Mouse (Mus musculus) kidney, adult 8-10 months (tissue): ENCODE data around the gene Taf9.

Experiments
- DNase-seq, 2 experiments: peaks; one replicate each; pipeline ENCODE4 v3.0.0; 2022

Taf9 gene

DNA sequence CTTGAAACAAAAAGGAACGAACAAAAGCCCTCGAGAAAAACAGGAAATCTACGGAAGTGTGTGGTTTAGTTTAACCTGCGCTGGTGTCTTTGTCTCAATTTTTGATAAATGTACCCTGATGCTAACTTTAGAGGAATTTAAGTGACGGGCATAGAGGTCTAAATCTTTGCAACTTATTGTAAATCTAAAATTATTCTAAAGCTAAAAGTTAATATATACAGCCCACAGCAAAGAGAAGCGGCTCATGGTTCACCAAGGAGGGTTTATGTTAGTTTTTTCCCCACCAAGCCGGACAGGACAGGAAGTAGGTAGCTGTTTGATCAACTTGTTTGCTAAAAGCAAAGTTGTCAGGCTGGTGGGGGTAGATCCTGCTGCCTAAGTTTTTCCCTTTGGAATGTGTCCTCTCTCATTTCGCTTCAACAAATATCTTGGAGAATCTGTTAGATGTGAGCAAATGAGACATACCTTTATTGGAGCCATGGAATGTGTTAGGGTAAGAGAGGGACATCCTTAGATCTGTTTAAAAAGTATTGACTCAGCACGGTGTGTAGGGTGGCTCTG is 18.9 kb downstream of the Taf9 start:
- no peak for DNase-seq

DNA sequence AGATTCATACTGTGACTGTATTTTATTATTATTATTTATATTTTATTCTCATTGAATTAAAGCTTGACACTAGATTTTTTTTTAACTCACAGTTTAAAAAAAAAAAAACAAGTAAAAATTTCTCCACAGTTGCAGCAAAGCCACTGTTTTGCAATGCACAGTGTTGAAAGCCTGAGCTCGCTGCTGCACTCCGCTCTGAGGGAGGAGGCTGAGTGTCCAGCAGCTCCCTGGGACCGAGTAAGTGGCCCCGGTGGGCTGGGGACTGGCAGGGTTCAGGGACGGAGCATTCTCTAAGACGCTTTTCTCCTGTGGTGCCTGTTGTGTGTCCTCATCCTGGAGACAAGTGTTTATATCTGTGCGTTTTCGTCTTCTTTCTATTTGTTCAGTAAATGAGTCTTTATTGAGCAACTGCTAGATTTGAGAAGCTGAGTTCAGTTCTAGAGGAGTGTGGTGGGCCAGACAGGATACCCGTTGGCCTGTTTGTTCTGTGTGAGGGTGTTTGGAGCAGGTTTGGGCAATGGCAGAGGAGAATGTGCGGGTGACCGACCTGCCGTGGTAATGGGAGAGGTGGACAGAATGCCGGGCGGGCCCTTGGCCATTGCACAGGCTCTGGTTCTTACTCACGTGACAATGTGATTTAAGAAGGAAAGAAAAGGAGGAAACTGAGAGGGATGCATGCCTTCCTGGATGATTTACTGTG is 24.7 kb downstream of the Taf9 start:
- no peak for DNase-seq

DNA sequence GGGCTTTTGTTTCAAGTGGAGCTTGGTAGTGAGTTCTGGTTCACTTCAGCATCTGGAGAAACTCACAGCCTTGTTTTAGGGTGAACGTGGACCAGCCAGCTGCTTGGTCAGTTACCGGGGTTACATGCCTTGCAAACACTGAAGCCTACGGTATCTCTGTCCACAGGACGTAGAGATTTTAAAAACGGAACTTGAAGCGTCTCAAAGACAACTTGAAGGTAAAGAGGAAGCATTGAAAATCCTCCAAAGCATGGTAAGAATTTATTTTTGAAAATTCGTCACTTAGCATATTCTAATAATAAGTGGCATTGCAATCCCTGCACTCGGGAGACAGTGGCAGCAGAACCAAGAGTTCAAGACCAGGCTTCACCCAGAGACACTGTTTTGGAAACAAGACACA is 30.2 kb downstream of the Taf9 start:
- DNase-seq = no peak

DNA sequence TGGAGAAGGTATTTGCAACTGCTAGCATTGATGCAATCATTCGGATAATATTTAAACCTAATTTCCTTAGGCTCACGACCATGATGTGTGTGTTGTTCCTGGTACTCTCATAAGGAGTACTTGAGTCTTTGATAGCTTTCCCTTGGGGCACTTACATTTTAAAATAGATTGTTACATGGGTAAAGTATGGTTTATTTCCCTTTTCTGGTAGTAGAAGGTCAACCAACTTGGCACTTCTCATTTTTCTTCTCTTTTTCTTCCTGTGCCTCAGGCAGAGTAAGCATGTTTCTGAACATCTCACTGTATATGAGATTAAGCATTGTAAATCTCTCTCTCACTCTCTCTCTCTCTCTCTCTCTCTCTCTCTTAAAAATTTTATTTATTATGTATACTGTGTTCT is 31.5 kb downstream of the Taf9 start:
- DNase-seq = no peak

DNA sequence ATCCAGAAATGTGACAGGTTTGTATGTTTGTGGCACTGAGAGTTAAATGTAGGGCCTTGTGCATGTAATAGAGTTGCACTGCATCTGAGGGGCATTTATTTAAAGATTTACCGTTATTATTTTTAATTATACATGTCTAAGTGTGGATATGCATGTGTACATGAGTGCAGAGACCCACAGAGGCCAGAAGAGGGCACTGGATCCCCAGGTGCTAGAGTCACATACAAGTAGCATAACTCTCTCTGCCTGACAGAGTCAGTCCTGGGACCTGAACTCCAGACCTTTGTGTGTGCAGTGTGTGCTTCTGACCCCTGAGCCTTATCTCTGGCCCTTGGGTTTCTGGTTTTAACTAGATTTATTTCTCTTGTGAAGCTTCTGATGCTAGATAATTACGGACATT is 33.0 kb downstream of the Taf9 start:
- DNase-seq = no peak

DNA sequence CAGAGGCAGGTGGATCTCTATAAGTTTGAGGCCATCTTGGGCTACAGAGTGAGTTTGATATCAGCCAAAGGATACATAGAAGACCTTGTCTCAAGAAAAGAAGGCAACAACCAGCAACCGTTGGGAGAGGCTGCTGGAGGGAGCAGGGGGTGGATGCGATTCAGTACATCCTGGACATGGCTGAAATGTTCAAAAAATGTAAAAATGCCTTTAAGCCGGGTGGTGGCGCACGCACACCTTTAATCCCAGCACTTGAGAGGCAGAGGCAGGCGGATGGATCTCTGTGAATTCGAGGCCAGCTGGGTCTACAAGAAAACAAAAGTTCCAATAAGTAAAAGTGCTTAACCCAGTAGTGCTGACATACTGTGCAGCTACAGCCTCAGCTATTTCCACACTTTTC is 36.1 kb downstream of the Taf9 start:
- no peak for DNase-seq

DNA sequence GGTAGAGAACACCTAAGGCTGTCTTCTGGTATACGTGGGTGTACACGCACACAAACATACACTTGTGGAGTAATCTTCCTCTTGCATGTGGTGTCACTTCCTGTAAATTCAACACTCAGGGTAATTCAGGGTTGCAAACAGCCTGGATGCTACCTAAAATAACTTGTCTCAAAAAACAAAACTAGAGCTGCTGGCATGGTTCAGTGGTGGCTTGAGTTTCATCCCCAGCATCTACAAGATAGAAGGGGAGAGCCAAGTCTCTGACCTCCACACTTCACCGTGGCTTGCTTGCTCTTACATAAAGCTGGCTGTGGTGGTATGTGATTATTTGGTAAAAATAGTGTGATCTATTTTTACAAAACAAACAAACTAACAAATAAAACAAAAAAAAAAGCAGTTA is 46.2 kb downstream of the Taf9 start:
- no peak for DNase-seq

DNA sequence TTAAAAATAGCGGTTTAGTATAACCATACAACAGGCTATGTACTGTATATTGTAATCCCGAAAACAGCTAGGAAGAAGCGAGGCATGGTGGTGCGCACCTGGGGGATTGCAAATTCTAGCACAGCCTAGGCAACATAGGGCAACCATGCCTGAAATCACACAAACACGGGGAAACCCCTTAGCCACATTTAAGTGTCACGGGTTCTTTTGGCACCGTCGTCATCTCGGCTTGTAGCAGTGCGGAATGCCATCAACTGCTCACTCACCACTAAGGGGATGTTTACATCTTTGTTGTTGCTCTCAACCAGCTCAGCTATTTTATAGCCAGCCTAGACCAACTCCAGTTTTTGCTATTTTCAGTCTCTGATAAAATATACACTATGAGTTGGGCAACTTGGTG is 47.5 kb downstream of the Taf9 start:
- no peak for DNase-seq

DNA sequence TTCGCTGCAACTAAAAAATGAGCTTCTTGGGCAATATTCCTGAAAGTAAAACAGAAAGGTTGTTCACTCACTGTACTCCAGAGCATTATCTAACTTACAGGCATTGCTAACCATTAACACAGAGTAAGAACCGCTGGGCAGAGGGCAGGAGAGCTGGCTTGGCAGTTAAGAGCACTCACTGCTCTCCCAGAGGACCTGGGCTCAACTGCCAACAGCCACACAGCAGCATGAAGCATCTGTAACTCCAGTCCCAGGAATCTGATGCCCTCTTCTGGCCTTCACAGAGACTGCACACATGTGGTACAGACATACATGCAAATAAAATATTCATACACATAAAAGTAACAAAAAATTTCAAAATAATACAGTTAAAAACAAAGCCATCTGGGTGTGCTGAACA is 52.1 kb downstream of the Taf9 start:
- DNase-seq = peak; percentile 69 to 76
